Mouse (Mus musculus) embryonic fibroblast, embryonic 13.5 days (primary cell): Measurements from ENCODE around the gene Zfp683. TPM values are rescaled to one million over a fixed set of nuclear protein-coding genes. Genes with fewer than 3 reads are reported as not detected.

Source experiments
- H3K27ac ChIP-seq: 2 replicates; pipeline ENCODE4 v1.5.1; 2012; ENCODE audit warnings: low read length, control low read depth, inconsistent platforms; ENCODE audit not compliant: insufficient read depth
- H3K4me1 ChIP-seq: 2 replicates; pipeline ENCODE4 v1.6.1; 2011; ENCODE audit warnings: low read length; ENCODE audit not compliant: control insufficient read depth, insufficient read depth
- H3K4me3 ChIP-seq: 2 replicates; pipeline ENCODE4 v1.5.1; 2011; ENCODE audit warnings: mild to moderate bottlenecking, control low read depth, low read length; ENCODE audit not compliant: insufficient read depth
- CTCF ChIP-seq: IDR thresholded peaks from 2 replicates; pipeline ENCODE4 v1.5.1; 2011; ENCODE audit warnings: mild to moderate bottlenecking, control low read depth, low read length, moderate library complexity, borderline replicate concordance; ENCODE audit not compliant: insufficient read depth
- POLR2A ChIP-seq: IDR thresholded peaks from 2 replicates; pipeline ENCODE4 v1.6.1; 2011; ENCODE audit warnings: low read depth, mild to moderate bottlenecking, control low read depth, low read length, moderate library complexity
- polyA plus RNA-seq: library from polyadenylated mRNA; stranded (reverse); fragments of >200 nt; gene quantifications from 2 replicates; pipeline ENCODE4 v1.2.4, GENCODE M21; 2011; ENCODE audit warnings: low read depth; ENCODE audit not compliant: missing spikeins, insufficient read length

Zfp683 gene
- polyA plus RNA-seq, 1 experiment, result not detected

- no peak within 1 kb of the TSS for H3K27ac ChIP-seq
- peak within 1 kb of the TSS; percentile 81 for H3K4me3 ChIP-seq
- H3K4me1 ChIP-seq, result no peaks in the 10 kb centered on the region
- TF ChIP-seq CTCF, result no peak
- no peak for TF ChIP-seq POLR2A
These were observed 48.5 kb downstream of the Zfp683 start, which contains the start of gene Ubxn11 for GRCm38 (mm10) chr4:134101979-134102741. TSS of gene Ubxn11 (plus strand) at chr4:134102570.

DNA sequence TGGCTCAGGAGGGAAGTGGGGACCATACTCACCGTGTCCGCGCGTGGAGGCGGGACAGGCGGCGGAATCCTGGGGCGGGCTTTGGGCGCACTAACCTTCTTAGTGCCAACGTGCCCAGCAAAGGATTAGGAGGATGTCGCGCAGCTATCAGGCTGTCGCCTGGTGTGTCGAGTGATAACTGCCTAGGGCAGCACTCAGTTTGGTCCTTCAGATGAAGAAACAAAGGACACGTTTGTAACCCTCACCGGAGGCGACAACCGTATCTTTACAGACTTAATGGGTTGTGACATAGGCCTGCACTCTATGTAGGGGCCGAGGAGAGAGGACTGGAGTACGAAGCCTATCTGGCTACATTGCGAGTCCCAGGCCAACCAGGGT, 49.1 kb downstream of the Zfp683 start:
- no peak for TF ChIP-seq CTCF
- TF ChIP-seq POLR2A, result no peak
- Histone ChIP-seq H3K4me1 (no peaks in the 10 kb centered on the region), H3K27ac (no peak overlapping the region), H3K4me3 (peak overlapping the region; percentile 81)

- Histone ChIP-seq H3K27ac (no peak overlapping the region), H3K4me1 (no peaks in the 10 kb centered on the region), H3K4me3 (no peak overlapping the region)
- no peak for TF ChIP-seq CTCF
- TF ChIP-seq POLR2A, result no peak
These were observed 52.5 kb downstream of the Zfp683 start for GRCm38 (mm10) chr4:134106105-134106504.

DNA sequence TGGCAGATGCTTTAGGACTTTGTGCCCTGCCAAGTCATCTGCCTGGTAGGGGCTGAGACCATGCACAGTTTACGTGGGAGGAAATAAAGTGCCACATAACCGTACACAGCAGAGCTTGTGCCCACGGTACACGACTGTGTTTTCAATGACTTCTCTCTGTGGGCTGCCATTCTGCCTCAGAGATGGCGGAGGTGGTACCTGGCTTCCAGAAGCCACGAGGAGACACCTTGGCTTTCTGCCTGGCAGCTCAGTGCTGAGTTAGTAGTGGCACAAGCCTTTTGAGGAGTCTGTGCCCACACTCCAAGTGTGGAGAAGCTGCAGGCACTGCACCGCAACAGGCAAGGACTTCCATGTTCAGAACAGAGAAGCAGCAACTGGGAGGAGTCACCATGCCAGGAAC, 54.1 kb downstream of the Zfp683 start:
- no peak overlapping the region for H3K4me3 ChIP-seq
- H3K27ac ChIP-seq, result no peak overlapping the region
- TF ChIP-seq CTCF, result no peak
- TF ChIP-seq POLR2A, result no peak
- H3K4me1 ChIP-seq, result no peaks in the 10 kb centered on the region

DNA sequence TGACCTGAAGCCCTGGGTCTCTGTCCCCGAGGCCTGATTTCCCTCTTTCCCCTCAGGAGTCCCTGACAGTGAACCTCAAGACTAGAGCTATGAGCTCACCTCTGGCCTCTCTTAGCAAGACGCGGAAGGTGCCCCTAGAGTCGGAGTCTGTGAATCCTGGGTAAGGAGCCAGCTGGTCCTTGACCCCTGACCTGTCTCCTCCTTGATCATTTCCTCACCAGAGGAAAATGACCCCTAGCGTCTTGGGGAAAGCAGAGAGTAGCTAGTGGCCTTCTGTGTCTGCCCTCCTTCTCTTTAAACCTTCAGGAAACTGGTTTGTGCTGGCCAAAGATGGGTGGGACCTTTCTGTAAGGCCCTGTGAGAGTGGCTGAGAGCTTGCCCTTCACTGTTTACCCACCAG, 54.6 kb downstream of the Zfp683 start:
- TF ChIP-seq POLR2A (no peak), CTCF (no peak)
- Histone ChIP-seq H3K4me1 (no peaks in the 10 kb centered on the region), H3K4me3 (no peak overlapping the region), H3K27ac (no peak overlapping the region)

Other genes with a start within 250 kb of the Zfp683 start
- 4.2 and 4.8 TPM in 2 replicates for gene Rps6ka1, start 166.0 kb upstream of the Zfp683 start, polyA plus RNA-seq
- gene Hmgn2, start 85.2 kb upstream of the Zfp683 start, polyA plus RNA-seq, result 204 and 431 TPM in 2 replicates
- gene Dhdds, start 52.9 kb upstream of the Zfp683 start, polyA plus RNA-seq, result 27.3 and 33.9 TPM in 2 replicates
- gene Lin28a, start 35.0 kb upstream of the Zfp683 start, polyA plus RNA-seq, result not detected in 2 replicates
- not detected in 2 replicates for gene Crybg2, start 7.0 kb downstream of the Zfp683 start, polyA plus RNA-seq
- 1.0 and 6.0 TPM in 2 replicates for gene Cd52, start 41.2 kb downstream of the Zfp683 start, polyA plus RNA-seq
- gene Ubxn11, start 48.7 kb downstream of the Zfp683 start, polyA plus RNA-seq, result 2.6 TPM in 2 replicates
- 317 and 335 TPM in 2 replicates for gene Sh3bgrl3, start 75.0 kb downstream of the Zfp683 start, polyA plus RNA-seq
- gene Cep85, start 133.3 kb downstream of the Zfp683 start, polyA plus RNA-seq, result 17.4 and 22.1 TPM in 2 replicates
- gene Gm7534, start 149.2 kb downstream of the Zfp683 start, polyA plus RNA-seq, result not detected in 2 replicates
- gene Catsper4, start 173.5 kb downstream of the Zfp683 start, polyA plus RNA-seq, result not detected in 2 replicates
- gene Cnksr1, start 184.6 kb downstream of the Zfp683 start, polyA plus RNA-seq, result 0.42 TPM in 1 of 2 replicates, not detected in the other
- not detected in 2 replicates for gene E130218I03Rik, start 189.8 kb downstream of the Zfp683 start, polyA plus RNA-seq
- gene Zfp593, start 191.8 kb downstream of the Zfp683 start, polyA plus RNA-seq, result 9.5 and 11.9 TPM in 2 replicates
- gene Gm30191, start 193.1 kb downstream of the Zfp683 start, polyA plus RNA-seq, result not detected in 2 replicates
- not detected in 2 replicates for gene Grrp1, start 200.3 kb downstream of the Zfp683 start, polyA plus RNA-seq
- 8.5 and 10.3 TPM in 2 replicates for gene Pdik1l, start 234.1 kb downstream of the Zfp683 start, polyA plus RNA-seq